Mouse (Mus musculus) small intestine, adult 2 months (tissue): Measurements from ENCODE around the gene Lima1.

ENCODE experiments used
- CTCF ChIP-seq: fragments of 200-500 bp; IDR thresholded peaks from 2 replicates; pipeline ENCODE4 v1.5.1; 2012; ENCODE audit warnings: low read depth, mild to moderate bottlenecking, control low read depth, inconsistent platforms, low read length, moderate library complexity, mixed read lengths; ENCODE audit not compliant: insufficient replicate concordance, insufficient read length; ENCODE audit errors: extremely low read depth
- POLR2A ChIP-seq: fragments of 200-500 bp; IDR thresholded peaks from 2 replicates; pipeline ENCODE4 v1.6.1; 2012; ENCODE audit warnings: low read depth, mild to moderate bottlenecking, control low read depth, inconsistent platforms, low read length, moderate library complexity

- no peak for TF ChIP-seq POLR2A
- no peak for TF ChIP-seq CTCF
Measured at GRCm38 (mm10) chr15:99799706-99800105, 75.5 kb downstream of the Lima1 start.
